9 mouse cellular contexts compared by ENCODE assay signal in genomic region chr5:66200044-66200443, GRCm38 (mm10). TPM values are rescaled to one million over a fixed set of nuclear protein-coding genes. Genes with fewer than 3 reads are reported as not detected.
DNase-seq lines count a peak whose midpoint lies in the region; ATAC-seq lines count a peak whose summit lies in the region.
"Had no signal": no experiment of that assay in that cellular context is flagged by ENCODE, and none has a peak within 500 bp of the region (broad histone marks: within the 10 kb centered on the region; RNA-seq: fewer than 3 reads in every experiment).

No protein-coding gene starts in this region.

- H3K4me3 ChIP-seq in liver, embryonic 12.5 days: no peak overlapping the region
- no peak overlapping the region for H3K4me3 ChIP-seq in kidney, embryonic 16.5 days (ENCODE audit: low read length)
- H3K4me3 ChIP-seq: embryonic facial prominence, embryonic 15.5 days had no signal

- no peaks in the 10 kb centered on the region for H3K27me3 ChIP-seq in liver, embryonic 12.5 days (replicated peaks)
- no peaks in the 10 kb centered on the region for H3K27me3 ChIP-seq in kidney, embryonic 16.5 days (ENCODE audit: insufficient read depth, low read length)
- H3K27me3 ChIP-seq: embryonic facial prominence, embryonic 15.5 days had no signal

- peak; percentile 13 for DNase-seq in liver
- DNase-seq in adrenal gland, postnatal 10 days: peak; percentile 79
- peak; percentile 43 for DNase-seq in lung, postnatal 10 days
- DNase-seq in thymus, postnatal 36 days: peak; percentile 51 to 72
- DNase-seq in cerebellum, adult 11-12 months: no peak
- DNase-seq in embryo, embryonic 9.5 days (ENCODE audit: extremely low spot score): no peak

- H3K36me3 ChIP-seq in liver, embryonic 12.5 days: no peaks in the 10 kb centered on the region
- H3K36me3 ChIP-seq in kidney, embryonic 16.5 days (ENCODE audit: insufficient read depth, low read length): no peaks in the 10 kb centered on the region
- H3K36me3 ChIP-seq: embryonic facial prominence, embryonic 15.5 days had no signal

- H3K9me3 ChIP-seq in liver, embryonic 12.5 days (replicated peaks): no peaks in the 10 kb centered on the region
- no peaks in the 10 kb centered on the region for H3K9me3 ChIP-seq in kidney, embryonic 16.5 days (ENCODE audit: low read length)
- H3K9me3 ChIP-seq: embryonic facial prominence, embryonic 15.5 days had no signal

- no peaks in the 10 kb centered on the region for H3K4me1 ChIP-seq in liver, embryonic 12.5 days
- H3K4me1 ChIP-seq in kidney, embryonic 16.5 days (ENCODE audit: insufficient read depth, low read length): no peaks in the 10 kb centered on the region
- H3K4me1 ChIP-seq: embryonic facial prominence, embryonic 15.5 days had no signal

- H3K27ac ChIP-seq in liver, embryonic 12.5 days: no peak overlapping the region
- no peak overlapping the region for H3K27ac ChIP-seq in kidney, embryonic 16.5 days (ENCODE audit: low read length)
- H3K27ac ChIP-seq: embryonic facial prominence, embryonic 15.5 days had no signal

- H3K9ac ChIP-seq in liver, embryonic 12.5 days: no peak overlapping the region
- H3K9ac ChIP-seq in kidney, embryonic 16.5 days (replicated peaks; ENCODE audit: low read length): no peak overlapping the region
- H3K9ac ChIP-seq: embryonic facial prominence, embryonic 15.5 days had no signal

- no peak for ATAC-seq in liver, embryonic 12.5 days
- no peak for ATAC-seq in kidney, embryonic 16.5 days (ENCODE audit: low FRiP score, low TSS enrichment)

- 29% methylated on average over 10 of the region's 10 CpGs for WGBS in liver, embryonic 12.5 days (ENCODE audit: insufficient replicate concordance)
- WGBS in kidney, embryonic 16.5 days: 64% methylated on average over 10 of the region's 10 CpGs

- no peak overlapping the region for H3K4me2 ChIP-seq in liver, embryonic 12.5 days
- no peak overlapping the region for H3K4me2 ChIP-seq in kidney, embryonic 16.5 days (replicated peaks; ENCODE audit: low read depth, low read length)
- H3K4me2 ChIP-seq: embryonic facial prominence, embryonic 15.5 days had no signal

RNA-seq across cellular contexts. Expression of gene Rbm47, which starts 27.1 kb away (rescaled TPM):
- 9.0 and 9.4 TPM in 2 replicates for polyA plus RNA-seq in liver, embryonic 12.5 days (2016; fragmentation: Nextera tagmentation; extraction: Ambion mirVana)
- total RNA-seq in adrenal gland, postnatal 10 days (2021): 10 to 100 TPM; 54.7 to 55.9 TPM
- 75.0 and 85.6 TPM in 2 replicates for polyA plus RNA-seq in kidney, embryonic 16.5 days (2015; fragmentation: Nextera tagmentation; extraction: Ambion mirVana)

RNA-seq across cellular contexts. Expression of gene Nsun7, which starts 59.7 kb away (rescaled TPM):
- 0.05 TPM in 1 of 2 replicates, not detected in the other for polyA plus RNA-seq in liver, embryonic 12.5 days (2016; fragmentation: Nextera tagmentation; extraction: Ambion mirVana)
- total RNA-seq in adrenal gland, postnatal 10 days (2021): under 1 TPM; 0.39 to 0.48 TPM
- 0.24 and 0.69 TPM in 2 replicates for polyA plus RNA-seq in kidney, embryonic 16.5 days (2015; fragmentation: Nextera tagmentation; extraction: Ambion mirVana)

Comparison
In these comparisons a context has a peak if more than half of its experiments do, and no peak if none do; other contexts are left out.
1. DNase-seq: peak in liver (single experiment), adrenal gland, postnatal 10 days (single experiment), lung, postnatal 10 days (single experiment) and thymus, postnatal 36 days (2 of 2); none in cerebellum, adult 11-12 months (single experiment) and embryo, embryonic 9.5 days (single experiment).